8 mouse cellular contexts compared by ENCODE assay signal in the genomic region with DNA sequence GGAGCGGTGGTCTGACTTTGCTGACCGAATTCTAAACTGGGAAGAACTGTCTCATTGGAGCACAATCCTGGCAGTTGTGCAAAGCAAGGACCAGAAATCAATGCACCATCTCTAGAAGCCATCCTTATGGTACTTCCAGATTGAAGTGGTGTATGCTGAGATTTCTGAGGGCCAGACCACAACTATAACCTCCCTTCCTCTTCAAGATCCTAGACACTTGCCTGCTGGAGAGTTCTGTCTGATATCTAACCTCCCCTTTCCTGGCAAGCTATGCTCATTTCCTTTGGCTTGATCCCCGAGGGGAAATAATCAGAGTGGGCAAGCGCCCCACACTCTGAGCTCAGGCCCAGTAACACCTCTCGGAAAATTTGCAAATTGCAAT. TPM values are rescaled to one million over a fixed set of nuclear protein-coding genes. Genes with fewer than 3 reads are reported as not detected.
DNase-seq lines count a peak whose midpoint lies in the region; ATAC-seq and TF ChIP-seq lines count a peak whose summit lies in the region.

No protein-coding gene starts in this region.

- H3K4me2 ChIP-seq in forebrain, embryonic 15.5 days (replicated peaks), result peak overlapping the region; percentile 80
- peak overlapping the region; percentile 82 for H3K4me2 ChIP-seq in liver, postnatal 0 days (ENCODE audit: low read depth, low read length)

- peak overlapping the region; percentile 91 for H3K27ac ChIP-seq in heart, adult 2 months
- peak overlapping the region; percentile 74 for H3K27ac ChIP-seq in forebrain, embryonic 15.5 days (replicated peaks)
- peak overlapping the region; percentile 35; the same call in 1 of the 2 replicates for H3K27ac ChIP-seq in liver, postnatal 0 days (ENCODE audit: low read depth)

- TF ChIP-seq POLR2A in heart, adult 2 months (IDR thresholded peaks at IDR 0.05; ENCODE audit: insufficient read depth, low read depth, low read length), result no peak

- no peak for ATAC-seq in forebrain, embryonic 15.5 days (replicated peaks)
- ATAC-seq in liver, postnatal 0 days, result no peak

- no peaks in the 10 kb centered on the region for H3K79me2 ChIP-seq in heart, adult 2 months (replicated peaks; ENCODE audit: control insufficient read depth, insufficient read depth, low read length)

- H3K9me3 ChIP-seq in forebrain, embryonic 15.5 days, result no peaks in the 10 kb centered on the region
- no peaks in the 10 kb centered on the region for H3K9me3 ChIP-seq in liver, postnatal 0 days (ENCODE audit: low read length)

- peak overlapping the region; percentile 62 for H3K9ac ChIP-seq in heart, adult 2 months (ENCODE audit: low read depth, low read length)
- H3K9ac ChIP-seq in forebrain, embryonic 15.5 days (replicated peaks), result peak overlapping the region; percentile 46
- H3K9ac ChIP-seq in liver, postnatal 0 days (replicated peaks), result peak overlapping the region; percentile 54

- peak overlapping the region; percentile 53 for H3K4me3 ChIP-seq in heart, adult 2 months
- peak overlapping the region; percentile 50 for H3K4me3 ChIP-seq in forebrain, embryonic 15.5 days
- peak overlapping the region; percentile 63 for H3K4me3 ChIP-seq in liver, postnatal 0 days (ENCODE audit: low read depth, low read length)

- 0 out of 2 replicates have a peak, but pooled peaks cover 2% of the 10 kb centered on the region for H3K36me3 ChIP-seq in heart, adult 2 months (ENCODE audit: control insufficient read depth, insufficient read depth, low read length)
- no peaks in the 10 kb centered on the region for H3K36me3 ChIP-seq in forebrain, embryonic 15.5 days
- H3K36me3 ChIP-seq in liver, postnatal 0 days (replicated peaks; ENCODE audit: insufficient read depth, low read length), result 0 out of 2 replicates have a peak, but pooled peaks cover 4% of the 10 kb centered on the region

- H3K27me3 ChIP-seq in heart, adult 2 months (ENCODE audit: control insufficient read depth, insufficient read depth, low read length), result no peaks in the 10 kb centered on the region
- peaks cover 50% of the 10 kb centered on the region for H3K27me3 ChIP-seq in forebrain, embryonic 15.5 days
- peaks cover 95% of the 10 kb centered on the region for H3K27me3 ChIP-seq in liver, postnatal 0 days (ENCODE audit: insufficient read depth, low read length)

- intact Hi-C loops in heart, adult 2 months (cut with DNase I), result loop anchor here (5.0 to 10.0 kb wide), 2 partner anchors 35 to 458 kb away; a partner anchor contains a TSS
- intact Hi-C loops in heart, postnatal 36 days (cut with DNase I), result loop anchor here (5.0 kb wide), 1 partner anchor 205 kb away; no protein-coding TSS in a partner anchor

- 4% methylated on average over 5 of the region's 5 CpGs for whole genome bisulfite sequencing in heart, adult 2 months
- WGBS in forebrain, embryonic 15.5 days, result 4% methylated on average over 4 of the region's 5 CpGs
- 10% methylated on average over 5 of the region's 5 CpGs for WGBS in liver, postnatal 0 days (ENCODE audit: insufficient replicate concordance)

- H3K4me1 ChIP-seq in heart, adult 2 months (ENCODE audit: control insufficient read depth, insufficient read depth, low read length), result peaks cover 11% of the 10 kb centered on the region
- H3K4me1 ChIP-seq in forebrain, embryonic 15.5 days, result peaks cover 76% of the 10 kb centered on the region
- H3K4me1 ChIP-seq in liver, postnatal 0 days (ENCODE audit: insufficient read depth), result peaks cover 54% of the 10 kb centered on the region

- no peak for TF ChIP-seq EP300 in heart, adult 2 months (IDR thresholded peaks at IDR 0.05; ENCODE audit: insufficient read depth, low read depth, low read length)
- TF ChIP-seq EP300 in liver, postnatal 0 days (IDR thresholded peaks at IDR 0.05; ENCODE audit: low read depth), result no peak

- DNase-seq in heart, adult 2 months, result no peak
- DNase-seq in heart, postnatal 36 days, result no peak
- DNase-seq in 416B (ENCODE audit: low read depth), result peak; percentile 92
- no peak for DNase-seq in liver, postnatal 0 days
- no peak for DNase-seq in adrenal gland, postnatal 36 days
- DNase-seq in layer of hippocampus, adult 18-20 months (ENCODE audit: low spot score in 2 of 2), result no peak
- DNase-seq in spleen, adult 12 weeks (ENCODE audit: low spot score), result no peak

- no peak for TF ChIP-seq CTCF in heart, adult 2 months (IDR thresholded peaks at IDR 0.05)
- TF ChIP-seq CTCF in liver, postnatal 0 days (IDR thresholded peaks at IDR 0.05; ENCODE audit: low read depth), result no peak

RNA-seq across cellular contexts. Expression of a gene that starts 1.3 kb away (rescaled TPM):
- 10 to 100 TPM; 14.3 to 28.1 TPM for total RNA-seq in heart, adult 2 months (2021)
- polyA plus RNA-seq in heart, adult 2 months (2012; rRNA removed), result 24.4 and 26.7 TPM in 2 replicates
- 10 to 100 TPM; 25.0 to 27.7 TPM for total RNA-seq in heart, postnatal 36 days (2021)
- 5.8 and 6.5 TPM in 2 replicates for polyA plus RNA-seq in forebrain, embryonic 15.5 days (2015; fragmentation: Nextera tagmentation; extraction: Ambion mirVana)
- polyA plus RNA-seq in liver, postnatal 0 days (2015; fragmentation: Nextera tagmentation; extraction: Ambion mirVana), result 1.6 and 3.4 TPM in 2 replicates
- 10 to 100 TPM; 21.5 to 30.0 TPM for total RNA-seq in adrenal gland, postnatal 36 days (2021)
- 10 to 100 TPM; 15.0 to 15.3 TPM for total RNA-seq in layer of hippocampus, adult 18-20 months (2021)

RNA-seq across cellular contexts. Expression of a gene that starts 2.1 kb away (rescaled TPM):
- 1 to 10 TPM; 1.3 to 1.5 TPM for total RNA-seq in heart, adult 2 months (2021)
- 3.1 and 4.0 TPM in 2 replicates for polyA plus RNA-seq in heart, adult 2 months (2012; rRNA removed)
- total RNA-seq in heart, postnatal 36 days (2021), result 1 to 10 TPM; 1.5 to 1.7 TPM
- 0.77 and 0.98 TPM in 2 replicates for polyA plus RNA-seq in forebrain, embryonic 15.5 days (2015; fragmentation: Nextera tagmentation; extraction: Ambion mirVana)
- polyA plus RNA-seq in liver, postnatal 0 days (2015; fragmentation: Nextera tagmentation; extraction: Ambion mirVana), result 1.4 and 1.5 TPM in 2 replicates
- 1 to 10 TPM; 4.6 to 4.9 TPM for total RNA-seq in adrenal gland, postnatal 36 days (2021)
- total RNA-seq in layer of hippocampus, adult 18-20 months (2021), result 100 to 1,000 TPM; 154 to 162 TPM

RNA-seq across cellular contexts. Expression of a gene that starts 2.8 kb away (rescaled TPM):
- total RNA-seq in heart, adult 2 months (2021), result not detected
- polyA plus RNA-seq in heart, adult 2 months (2012; rRNA removed), result 0.14 TPM in 1 of 2 replicates, not detected in the other
- total RNA-seq in heart, postnatal 36 days (2021), result under 1 TPM in 1 of 2 experiments, not detected in 1; 0.24 TPM
- 0.14 and 0.19 TPM in 2 replicates for polyA plus RNA-seq in forebrain, embryonic 15.5 days (2015; fragmentation: Nextera tagmentation; extraction: Ambion mirVana)
- 0.09 TPM in 2 replicates for polyA plus RNA-seq in liver, postnatal 0 days (2015; fragmentation: Nextera tagmentation; extraction: Ambion mirVana)
- total RNA-seq in adrenal gland, postnatal 36 days (2021), result under 1 TPM in 1 of 2 experiments, not detected in 1; 0.43 TPM
- total RNA-seq in layer of hippocampus, adult 18-20 months (2021), result under 1 TPM in 1 of 2 experiments, not detected in 1; 0.18 TPM

RNA-seq across cellular contexts. Expression of a gene that starts 16.7 kb away (rescaled TPM):
- total RNA-seq in heart, adult 2 months (2021), result 1 to 10 TPM; 3.5 TPM
- 2.1 and 2.9 TPM in 2 replicates for polyA plus RNA-seq in heart, adult 2 months (2012; rRNA removed)
- total RNA-seq in heart, postnatal 36 days (2021), result 1 to 10 TPM; 3.7 to 3.9 TPM
- polyA plus RNA-seq in forebrain, embryonic 15.5 days (2015; fragmentation: Nextera tagmentation; extraction: Ambion mirVana), result 31.2 and 32.8 TPM in 2 replicates
- polyA plus RNA-seq in liver, postnatal 0 days (2015; fragmentation: Nextera tagmentation; extraction: Ambion mirVana), result 0.12 and 0.22 TPM in 2 replicates
- total RNA-seq in adrenal gland, postnatal 36 days (2021), result 1 to 10 TPM; 5.9 to 7.0 TPM
- 10 to 100 TPM; 40.2 to 42.7 TPM for total RNA-seq in layer of hippocampus, adult 18-20 months (2021)

RNA-seq across cellular contexts. Expression of a gene that starts 52.7 kb away (rescaled TPM):
- 10 to 100 TPM; 22.7 to 23.6 TPM for total RNA-seq in heart, adult 2 months (2021)
- 14.2 and 17.2 TPM in 2 replicates for polyA plus RNA-seq in heart, adult 2 months (2012; rRNA removed)
- total RNA-seq in heart, postnatal 36 days (2021), result 10 to 100 TPM; 23.2 to 24.1 TPM
- 96.1 and 97.7 TPM in 2 replicates for polyA plus RNA-seq in forebrain, embryonic 15.5 days (2015; fragmentation: Nextera tagmentation; extraction: Ambion mirVana)
- 19.0 and 20.8 TPM in 2 replicates for polyA plus RNA-seq in liver, postnatal 0 days (2015; fragmentation: Nextera tagmentation; extraction: Ambion mirVana)
- total RNA-seq in adrenal gland, postnatal 36 days (2021), result 10 to 100 TPM; 41.3 to 42.7 TPM
- total RNA-seq in layer of hippocampus, adult 18-20 months (2021), result 10 to 100 TPM; 43.7 to 46.5 TPM

Comparison
In these comparisons a context has a peak if more than half of its experiments do, and no peak if none do; other contexts are left out.
1. H3K27ac ChIP-seq: peak in every context shown above with its lines; median percentile 91 in heart, adult 2 months; 74 in forebrain, embryonic 15.5 days; 35 in liver, postnatal 0 days.
2. RNA of a gene that starts 2.1 kb away (total RNA-seq): 154 to 162 TPM in layer of hippocampus, adult 18-20 months; 4.6 to 4.9 TPM in adrenal gland, postnatal 36 days, 1.5 to 1.7 TPM in heart, postnatal 36 days and 1.3 to 1.5 TPM in heart, adult 2 months; every median in the first group is over 10 times any median in the second.
3. Peak in every context shown above with its lines, with median percentiles within 50 percentile points of each other: H3K4me3 ChIP-seq and H3K9ac ChIP-seq.